Mouse (Mus musculus): ENCODE results near the gene Ctnnd2. TPM values are rescaled to one million over a fixed set of nuclear protein-coding genes. Genes with fewer than 3 reads are reported as not detected.

The Ctnnd2 gene
- polyA plus RNA-seq, 1 experiment = 2.1 TPM

DNA sequence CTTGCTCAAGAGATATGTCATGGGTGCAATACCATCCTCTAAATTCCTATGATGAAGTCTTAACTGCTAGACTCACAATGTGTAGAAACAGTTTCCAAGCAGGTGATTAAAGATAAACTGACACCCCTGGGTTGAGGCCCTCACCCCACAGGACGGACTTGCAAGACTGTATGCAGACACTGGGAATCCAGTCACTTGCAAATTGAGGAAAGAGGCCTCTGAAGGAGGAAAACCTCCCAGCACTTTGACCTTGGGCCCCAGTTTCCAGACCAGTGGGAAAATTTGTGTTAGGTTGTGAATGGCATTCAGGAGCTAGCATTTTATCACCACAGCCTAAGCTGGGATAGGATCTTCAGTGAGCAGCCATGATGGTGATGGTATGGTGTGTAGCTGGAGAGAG lies 521.9 kb downstream of the Ctnnd2 start:
- no peak for TF ChIP-seq POLR2A (IDR thresholded peaks at IDR 0.05; ENCODE audit: borderline replicate concordance, control insufficient read depth, low read depth, low read length)
- no peak for TF ChIP-seq CTCF (IDR thresholded peaks at IDR 0.05; ENCODE audit: control insufficient read depth, insufficient read depth, low read length)
- Histone ChIP-seq H3K4me3 (replicated peaks; ENCODE audit: control insufficient read depth, low read depth, low read length) (no peak overlapping the region), H3K27ac (ENCODE audit: control insufficient read depth, insufficient read depth, low read depth, low read length, poor library complexity) (no peak overlapping the region), H3K4me1 (ENCODE audit: control insufficient read depth, insufficient read depth, low read length) (no peaks in the 10 kb centered on the region; the same call in 1 of the 2 replicates)
- 74% methylated on average over 1 of the region's 1 CpGs for WGBS

DNA sequence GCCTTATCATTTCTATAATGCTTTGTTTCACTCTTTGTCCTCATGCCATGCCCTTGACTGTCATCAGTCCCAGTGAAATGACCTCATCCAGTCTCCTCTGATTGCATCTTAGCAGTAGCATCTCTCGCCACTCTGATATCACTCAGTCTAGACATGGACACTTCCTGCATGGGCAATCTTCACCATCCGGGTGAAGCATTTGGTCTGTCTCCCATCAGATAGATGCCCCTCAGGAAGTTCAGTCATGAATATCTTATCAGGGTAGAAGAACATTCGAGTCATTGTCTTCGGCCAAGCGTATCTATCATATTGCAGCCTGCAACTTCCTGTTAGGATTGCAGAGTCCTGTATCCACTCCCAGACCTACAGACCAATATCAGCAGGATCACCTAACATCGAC lies 523.5 kb downstream of the Ctnnd2 start:
- Histone ChIP-seq H3K27ac (ENCODE audit: control insufficient read depth, insufficient read depth, low read depth, low read length, poor library complexity) (no peak overlapping the region), H3K4me1 (ENCODE audit: control insufficient read depth, insufficient read depth, low read length) (no peaks in the 10 kb centered on the region; the same call in 1 of the 2 replicates), H3K4me3 (replicated peaks; ENCODE audit: control insufficient read depth, low read depth, low read length) (no peak overlapping the region)
- WGBS = 67% methylated on average over 6 of the region's 6 CpGs
- no peak for TF ChIP-seq POLR2A (IDR thresholded peaks at IDR 0.05; ENCODE audit: borderline replicate concordance, control insufficient read depth, low read depth, low read length)
- no peak for TF ChIP-seq CTCF (IDR thresholded peaks at IDR 0.05; ENCODE audit: control insufficient read depth, insufficient read depth, low read length)

DNA sequence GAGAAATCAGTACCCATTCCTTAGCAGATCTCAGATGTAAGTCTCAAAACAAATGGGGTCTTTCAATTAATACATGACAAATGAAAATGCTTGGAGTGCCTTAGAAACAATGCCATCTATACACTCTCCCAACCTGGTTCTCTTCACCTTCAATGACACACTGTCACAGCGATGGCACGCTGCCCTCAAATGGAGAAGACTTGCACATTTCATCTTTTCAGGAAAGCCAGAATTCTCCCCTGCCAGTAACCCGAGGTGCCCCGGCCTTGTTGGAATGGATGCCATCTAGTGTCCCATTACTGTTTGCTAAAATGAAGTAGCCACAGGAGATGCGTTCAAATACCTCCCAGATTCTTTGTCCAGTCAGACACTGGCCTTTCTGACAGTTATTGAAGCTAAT lies 525.0 kb downstream of the Ctnnd2 start:
- Histone ChIP-seq H3K4me1 (ENCODE audit: control insufficient read depth, insufficient read depth, low read length) (no peaks in the 10 kb centered on the region; the same call in 1 of the 2 replicates), H3K27ac (ENCODE audit: control insufficient read depth, insufficient read depth, low read depth, low read length, poor library complexity) (no peak overlapping the region), H3K4me3 (replicated peaks; ENCODE audit: control insufficient read depth, low read depth, low read length) (no peak overlapping the region)
- WGBS = 67% methylated on average over 5 of the region's 5 CpGs
- TF ChIP-seq POLR2A (IDR thresholded peaks at IDR 0.05; ENCODE audit: borderline replicate concordance, control insufficient read depth, low read depth, low read length) = no peak
- no peak for TF ChIP-seq CTCF (IDR thresholded peaks at IDR 0.05; ENCODE audit: control insufficient read depth, insufficient read depth, low read length)

DNA sequence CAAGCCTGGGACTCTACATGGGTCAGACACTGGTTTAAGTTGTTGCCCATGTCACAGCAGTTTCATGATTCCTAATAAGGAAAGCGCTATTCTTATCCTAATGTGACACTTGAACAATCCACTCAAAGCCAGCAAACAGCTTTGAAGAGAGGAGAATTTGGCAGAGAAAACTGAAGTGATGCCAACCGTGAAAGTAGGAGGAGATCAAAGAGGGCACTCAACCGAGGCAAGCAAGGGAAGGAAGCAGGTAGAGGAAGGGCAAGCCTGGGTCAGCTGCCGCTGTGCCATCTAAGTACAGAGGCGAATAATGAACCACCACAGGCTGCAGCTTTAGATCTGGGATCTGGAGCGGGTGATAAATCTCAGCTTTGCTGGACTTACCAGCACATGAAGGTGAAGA lies 528.4 kb downstream of the Ctnnd2 start:
- WGBS = 58% methylated on average over 6 of the region's 6 CpGs
- H3K4me1 ChIP-seq (ENCODE audit: control insufficient read depth, insufficient read depth, low read length) = no peaks in the 10 kb centered on the region; the same call in 1 of the 2 replicates
- H3K4me3 ChIP-seq (replicated peaks; ENCODE audit: control insufficient read depth, low read depth, low read length) = no peak overlapping the region
- H3K27ac ChIP-seq (ENCODE audit: control insufficient read depth, insufficient read depth, low read depth, low read length, poor library complexity) = no peak overlapping the region
- no peak for TF ChIP-seq POLR2A (IDR thresholded peaks at IDR 0.05; ENCODE audit: borderline replicate concordance, control insufficient read depth, low read depth, low read length)

DNA sequence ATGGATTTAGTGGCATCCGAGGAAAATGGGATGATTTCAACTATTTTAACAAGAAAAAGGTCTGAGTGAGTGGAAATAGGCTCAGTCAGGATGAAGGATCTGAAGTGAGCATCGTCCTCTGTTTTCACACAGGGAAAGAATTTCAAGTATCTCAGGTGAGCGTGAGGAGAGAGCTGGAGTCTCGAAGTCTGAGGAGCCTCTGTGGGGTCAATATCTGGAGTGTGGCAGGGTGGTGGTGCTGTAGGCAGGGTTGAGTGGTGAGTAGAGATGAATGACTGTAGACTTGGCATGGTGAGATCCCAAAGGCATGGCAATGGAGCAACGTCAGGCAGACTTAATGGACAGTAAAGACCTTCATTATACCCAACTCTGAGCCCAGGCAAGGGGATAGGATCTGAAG lies 529.2 kb downstream of the Ctnnd2 start:
- Histone ChIP-seq H3K4me1 (ENCODE audit: control insufficient read depth, insufficient read depth, low read length) (no peaks in the 10 kb centered on the region; the same call in 1 of the 2 replicates), H3K4me3 (replicated peaks; ENCODE audit: control insufficient read depth, low read depth, low read length) (no peak overlapping the region), H3K27ac (ENCODE audit: control insufficient read depth, insufficient read depth, low read depth, low read length, poor library complexity) (no peak overlapping the region)
- 78% methylated on average over 5 of the region's 5 CpGs for WGBS
- no peak for TF ChIP-seq CTCF (IDR thresholded peaks at IDR 0.05; ENCODE audit: control insufficient read depth, insufficient read depth, low read length)
- TF ChIP-seq POLR2A (IDR thresholded peaks at IDR 0.05; ENCODE audit: borderline replicate concordance, control insufficient read depth, low read depth, low read length) = no peak

DNA sequence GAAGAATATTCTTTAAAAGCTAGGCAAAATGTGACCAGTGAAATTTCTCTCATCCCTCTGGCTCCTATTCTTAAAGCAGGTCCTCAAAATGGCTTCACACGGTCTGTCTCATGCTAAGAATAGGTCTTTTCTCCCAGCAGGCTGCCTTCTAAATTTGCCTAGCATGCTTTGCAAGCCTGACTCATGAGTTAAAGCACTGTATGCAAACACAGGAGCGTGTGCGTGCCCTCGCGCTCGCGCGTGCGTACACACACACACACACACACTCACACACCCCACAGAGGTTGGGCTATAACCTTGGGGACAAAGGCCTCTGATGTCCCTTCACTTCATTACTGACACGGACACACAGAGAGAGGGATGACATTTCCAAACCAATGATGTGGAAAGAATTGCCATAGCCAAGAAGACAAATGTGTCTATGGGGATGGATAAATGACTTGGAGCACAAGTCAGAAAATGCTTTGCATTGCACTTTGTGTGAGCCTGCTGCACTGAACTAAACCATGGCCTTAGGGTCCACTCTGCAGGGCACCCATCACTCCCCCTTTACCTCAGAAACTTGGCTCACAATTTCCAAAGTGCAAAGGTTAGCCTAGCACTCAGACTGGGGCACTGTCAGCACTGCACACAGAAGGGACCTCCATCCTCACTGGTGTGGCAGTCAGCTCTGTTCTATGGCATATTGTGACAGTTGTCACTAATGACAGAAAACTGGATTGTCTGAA lies 536.8 kb downstream of the Ctnnd2 start:
- 84% methylated on average over 10 of the region's 10 CpGs for WGBS

DNA sequence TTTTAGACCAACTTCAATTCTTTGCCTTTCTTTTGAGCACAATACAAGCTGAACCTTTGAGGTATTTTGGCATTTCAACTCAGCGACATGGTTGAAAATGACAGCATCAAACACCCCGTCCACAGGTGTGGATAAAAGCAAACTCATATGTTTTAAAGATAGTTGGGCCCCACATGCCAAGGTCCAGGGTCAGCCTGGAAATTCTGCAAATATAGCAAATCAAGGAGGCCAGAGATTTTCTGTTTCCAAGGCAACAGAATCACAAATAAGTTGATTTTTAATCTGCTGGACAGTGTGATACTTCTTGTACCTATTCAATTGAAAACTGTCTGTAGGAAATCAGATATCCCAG lies 537.3 kb downstream of the Ctnnd2 start:
- no peak for TF ChIP-seq CTCF (IDR thresholded peaks at IDR 0.05; ENCODE audit: control insufficient read depth, insufficient read depth, low read length)
- TF ChIP-seq POLR2A (IDR thresholded peaks at IDR 0.05; ENCODE audit: borderline replicate concordance, control insufficient read depth, low read depth, low read length) = no peak
- WGBS = 81% methylated on average over 2 of the region's 2 CpGs
- no peak overlapping the region for H3K27ac ChIP-seq (ENCODE audit: control insufficient read depth, insufficient read depth, low read depth, low read length, poor library complexity)
- H3K4me3 ChIP-seq (replicated peaks; ENCODE audit: control insufficient read depth, low read depth, low read length) = no peak overlapping the region
- H3K4me1 ChIP-seq (ENCODE audit: control insufficient read depth, insufficient read depth, low read length) = no peaks in the 10 kb centered on the region

More for the DNA sequence above, 536.8 kb downstream of the Ctnnd2 start:
- no peaks in the 10 kb centered on the region for H3K4me1 ChIP-seq (ENCODE audit: control insufficient read depth, insufficient read depth, low read length)
- TF ChIP-seq CTCF (IDR thresholded peaks at IDR 0.05; ENCODE audit: control insufficient read depth, insufficient read depth, low read length) = no peak
- TF ChIP-seq POLR2A (IDR thresholded peaks at IDR 0.05; ENCODE audit: borderline replicate concordance, control insufficient read depth, low read depth, low read length) = no peak
- no peak overlapping the region for H3K27ac ChIP-seq (ENCODE audit: control insufficient read depth, insufficient read depth, low read depth, low read length, poor library complexity)
- no peak overlapping the region for H3K4me3 ChIP-seq (replicated peaks; ENCODE audit: control insufficient read depth, low read depth, low read length)

DNA sequence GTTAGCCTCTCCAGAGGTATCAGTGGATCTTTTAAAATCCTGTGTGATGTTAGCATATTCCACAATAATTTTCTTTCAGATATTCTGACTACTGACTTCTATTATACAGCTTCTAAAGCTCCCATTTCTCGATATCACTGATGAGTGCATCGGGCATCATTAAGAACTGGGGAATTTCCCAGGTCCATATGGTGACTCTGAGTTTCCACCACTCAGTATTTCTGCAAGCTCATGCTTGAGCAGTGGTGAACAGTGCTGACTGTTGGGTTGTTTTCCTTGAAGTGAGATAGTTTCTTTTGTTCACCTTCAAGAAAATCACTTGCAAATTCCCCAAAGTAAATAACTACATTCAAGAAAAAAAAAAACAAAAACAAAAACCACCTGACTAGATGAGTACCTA lies 542.4 kb downstream of the Ctnnd2 start:
- no peak overlapping the region for H3K27ac ChIP-seq (ENCODE audit: control insufficient read depth, insufficient read depth, low read depth, low read length, poor library complexity)
- H3K4me1 ChIP-seq (ENCODE audit: control insufficient read depth, insufficient read depth, low read length) = no peaks in the 10 kb centered on the region
- WGBS = 88% methylated on average over 2 of the region's 2 CpGs
- TF ChIP-seq POLR2A (IDR thresholded peaks at IDR 0.05; ENCODE audit: borderline replicate concordance, control insufficient read depth, low read depth, low read length) (no peak), CTCF (IDR thresholded peaks at IDR 0.05; ENCODE audit: control insufficient read depth, insufficient read depth, low read length) (no peak)
- H3K4me3 ChIP-seq (replicated peaks; ENCODE audit: control insufficient read depth, low read depth, low read length) = no peak overlapping the region

DNA sequence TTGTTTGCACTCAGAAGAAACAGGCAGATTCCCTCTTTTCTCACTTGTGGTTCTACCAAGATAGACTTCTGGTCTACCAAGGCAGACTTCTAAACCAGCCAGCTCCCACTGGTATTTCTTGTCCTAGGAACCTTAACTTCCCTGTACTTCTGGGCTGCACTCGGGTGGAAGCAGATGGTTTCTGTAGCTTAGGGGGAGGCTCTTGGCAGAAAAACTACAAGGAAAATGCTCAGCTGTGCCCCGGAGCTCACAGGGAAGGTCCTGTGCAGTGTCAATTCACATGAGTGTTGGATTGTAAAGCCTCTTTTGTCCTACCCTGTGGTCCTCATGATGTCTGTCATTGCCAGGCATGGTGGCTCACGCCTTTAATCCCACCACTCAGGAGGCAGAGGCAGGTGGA lies 546.4 kb downstream of the Ctnnd2 start:
- Histone ChIP-seq H3K27ac (ENCODE audit: control insufficient read depth, insufficient read depth, low read depth, low read length, poor library complexity) (no peak overlapping the region), H3K4me1 (ENCODE audit: control insufficient read depth, insufficient read depth, low read length) (no peaks in the 10 kb centered on the region), H3K4me3 (replicated peaks; ENCODE audit: control insufficient read depth, low read depth, low read length) (no peak overlapping the region)
- TF ChIP-seq POLR2A (IDR thresholded peaks at IDR 0.05; ENCODE audit: borderline replicate concordance, control insufficient read depth, low read depth, low read length) (no peak), CTCF (IDR thresholded peaks at IDR 0.05; ENCODE audit: control insufficient read depth, insufficient read depth, low read length) (no peak)
- 71% methylated on average over 3 of the region's 3 CpGs for WGBS
